In genomic region chr16:35766366-35766765, GRCm38 (mm10) we compare ENCODE assay signal across 17 mouse cellular contexts.
"Had no signal": no experiment of that assay in that cellular context is flagged by ENCODE, and none has a peak within 500 bp of the region (broad histone marks: within the 10 kb centered on the region; RNA-seq: fewer than 3 reads in every experiment).

No protein-coding gene starts in this region.

- H3K27ac ChIP-seq: midbrain, embryonic 10.5 days; midbrain, embryonic 12.5 days; neural tube, embryonic 13.5 days; neural tube, embryonic 15.5 days had no signal

- ATAC-seq: midbrain, embryonic 16.5 days had no signal

- H3K4me3 ChIP-seq: midbrain, embryonic 10.5 days; midbrain, embryonic 12.5 days; myocyte; neural tube, embryonic 13.5 days; neural tube, embryonic 15.5 days had no signal

- H3K9ac ChIP-seq: lung, embryonic 14.5 days; midbrain, embryonic 12.5 days; neural tube, embryonic 13.5 days; neural tube, embryonic 15.5 days had no signal

- H3K36me3 ChIP-seq: midbrain, embryonic 10.5 days; midbrain, embryonic 12.5 days; neural tube, embryonic 13.5 days; neural tube, embryonic 15.5 days had no signal

- H3K9me3 ChIP-seq: midbrain, embryonic 10.5 days; midbrain, embryonic 12.5 days; neural tube, embryonic 13.5 days; neural tube, embryonic 15.5 days had no signal

- H3K27me3 ChIP-seq: midbrain, embryonic 12.5 days; neural tube, embryonic 13.5 days; neural tube, embryonic 15.5 days had no signal

- DNase-seq: lung, adult 18-20 months; lung, embryonic 14.5 days; lung, postnatal 10 days; lung, postnatal 4 days; midbrain, embryonic 14.5 days; retina, postnatal 1 day; right cerebral cortex, adult 18-20 months; right cerebral cortex, postnatal 25 days; right cerebral cortex, postnatal 4 days; spleen, adult 18-20 months; thymus, adult 18-20 months had no signal

- H3K4me2 ChIP-seq: lung, embryonic 14.5 days; midbrain, embryonic 12.5 days had no signal
